Mouse (Mus musculus): ENCODE measurements around the gene Podn. TPM values are rescaled to one million over a fixed set of nuclear protein-coding genes. Genes with fewer than 3 reads are reported as not detected.

Podn gene
- polyA plus RNA-seq, 1 experiment: 0.02 TPM

- Histone ChIP-seq H3K4me3 (ENCODE audit: insufficient read depth, poor library complexity, severe bottlenecking) (no peak overlapping the region), H3K36me3 (ENCODE audit: control insufficient read depth, insufficient read depth) (peaks cover 35% of the 10 kb centered on the region), H3K79me2 (ENCODE audit: control insufficient read depth, insufficient read depth) (peaks cover 3% of the 10 kb centered on the region), H3ac (ENCODE audit: control insufficient read depth, insufficient read length, low read depth) (no peak overlapping the region), H3K79me3 (ENCODE audit: low read depth) (no peaks in the 10 kb centered on the region), H3K27me3 (ENCODE audit: control insufficient read depth, insufficient read depth, insufficient read length) (no peaks in the 10 kb centered on the region)
- TF ChIP-seq CTCF (IDR thresholded peaks at IDR 0.05; ENCODE audit: control insufficient read depth, insufficient read depth, insufficient read length): no peak
- no peak for TF ChIP-seq FOSL1 (IDR thresholded peaks at IDR 0.05; ENCODE audit: insufficient read depth, low read length, poor library complexity, severe bottlenecking)
- TF ChIP-seq MAX (IDR thresholded peaks at IDR 0.05): no peak
- TF ChIP-seq CEBPB (IDR thresholded peaks at IDR 0.05; ENCODE audit: low read depth): no peak
- no peak for TF ChIP-seq MYOG (IDR thresholded peaks at IDR 0.05; ENCODE audit: control insufficient read depth, extremely low read depth, insufficient read length)
- no peak for TF ChIP-seq MYOD1 (IDR thresholded peaks at IDR 0.05; ENCODE audit: control insufficient read depth, insufficient read length, low read depth)
Observed at GRCm38 (mm10) chr4:108065176-108065844, 30.9 kb downstream of the Podn start.

- no peak overlapping the region for H3ac ChIP-seq (ENCODE audit: control insufficient read depth, insufficient read length, low read depth)
- TF ChIP-seq MYOD1 (IDR thresholded peaks at IDR 0.05; ENCODE audit: control insufficient read depth, insufficient read length, low read depth) (no peak), MAX (IDR thresholded peaks at IDR 0.05) (no peak), CEBPB (IDR thresholded peaks at IDR 0.05; ENCODE audit: low read depth) (no peak), FOSL1 (IDR thresholded peaks at IDR 0.05; ENCODE audit: insufficient read depth, low read length, poor library complexity, severe bottlenecking) (no peak), CTCF (IDR thresholded peaks at IDR 0.05; ENCODE audit: control insufficient read depth, insufficient read depth, insufficient read length) (no peak), USF1 (IDR thresholded peaks at IDR 0.05; ENCODE audit: low read depth) (no peak), MYOG (IDR thresholded peaks at IDR 0.05; ENCODE audit: control insufficient read depth, extremely low read depth, insufficient read length) (no peak)
- no peaks in the 10 kb centered on the region for H3K79me2 ChIP-seq (ENCODE audit: control insufficient read depth, insufficient read depth)
- H3K79me3 ChIP-seq (ENCODE audit: low read depth): no peaks in the 10 kb centered on the region
- H3K27me3 ChIP-seq (ENCODE audit: control insufficient read depth, insufficient read depth, insufficient read length): no peaks in the 10 kb centered on the region
- no peak overlapping the region for H3K4me3 ChIP-seq (ENCODE audit: insufficient read depth, poor library complexity, severe bottlenecking)
- peaks cover 35% of the 10 kb centered on the region for H3K36me3 ChIP-seq (ENCODE audit: control insufficient read depth, insufficient read depth)
Observed at GRCm38 (mm10) chr4:108063616-108064015, 32.6 kb downstream of the Podn start.

- Histone ChIP-seq H3ac (ENCODE audit: control insufficient read depth, insufficient read length, low read depth) (no peak overlapping the region), H3K79me2 (ENCODE audit: control insufficient read depth, insufficient read depth) (no peaks in the 10 kb centered on the region), H3K36me3 (ENCODE audit: control insufficient read depth, insufficient read depth) (peaks cover 31% of the 10 kb centered on the region), H3K27me3 (ENCODE audit: control insufficient read depth, insufficient read depth, insufficient read length) (no peaks in the 10 kb centered on the region), H3K4me3 (ENCODE audit: insufficient read depth, poor library complexity, severe bottlenecking) (no peak overlapping the region), H3K79me3 (ENCODE audit: low read depth) (no peaks in the 10 kb centered on the region)
- TF ChIP-seq MAX (IDR thresholded peaks at IDR 0.05) (no peak), FOSL1 (IDR thresholded peaks at IDR 0.05; ENCODE audit: insufficient read depth, low read length, poor library complexity, severe bottlenecking) (no peak), CTCF (IDR thresholded peaks at IDR 0.05; ENCODE audit: control insufficient read depth, insufficient read depth, insufficient read length) (no peak), USF1 (IDR thresholded peaks at IDR 0.05; ENCODE audit: low read depth) (no peak), MYOG (IDR thresholded peaks at IDR 0.05; ENCODE audit: control insufficient read depth, extremely low read depth, insufficient read length) (no peak), MYOD1 (IDR thresholded peaks at IDR 0.05; ENCODE audit: control insufficient read depth, insufficient read length, low read depth) (no peak), CEBPB (IDR thresholded peaks at IDR 0.05; ENCODE audit: low read depth) (no peak)
Observed at GRCm38 (mm10) chr4:108062524-108062923, 33.7 kb downstream of the Podn start.

GRCm38 (mm10) chr4:108060774-108061173 lies 35.5 kb downstream of the Podn start:
- H3K79me3 ChIP-seq (ENCODE audit: low read depth): no peaks in the 10 kb centered on the region
- no peak overlapping the region for H3ac ChIP-seq (ENCODE audit: control insufficient read depth, insufficient read length, low read depth)
- H3K36me3 ChIP-seq (ENCODE audit: control insufficient read depth, insufficient read depth): peaks cover 20% of the 10 kb centered on the region
- H3K27me3 ChIP-seq (ENCODE audit: control insufficient read depth, insufficient read depth, insufficient read length): no peaks in the 10 kb centered on the region
- TF ChIP-seq CEBPB (IDR thresholded peaks at IDR 0.05; ENCODE audit: low read depth) (no peak), MYOG (IDR thresholded peaks at IDR 0.05; ENCODE audit: control insufficient read depth, extremely low read depth, insufficient read length) (no peak), MAX (IDR thresholded peaks at IDR 0.05) (no peak), FOSL1 (IDR thresholded peaks at IDR 0.05; ENCODE audit: insufficient read depth, low read length, poor library complexity, severe bottlenecking) (no peak), MYOD1 (IDR thresholded peaks at IDR 0.05; ENCODE audit: control insufficient read depth, insufficient read length, low read depth) (no peak), CTCF (IDR thresholded peaks at IDR 0.05; ENCODE audit: control insufficient read depth, insufficient read depth, insufficient read length) (no peak), USF1 (IDR thresholded peaks at IDR 0.05; ENCODE audit: low read depth) (no peak)
- H3K4me3 ChIP-seq (ENCODE audit: insufficient read depth, poor library complexity, severe bottlenecking): no peak overlapping the region
- H3K79me2 ChIP-seq (ENCODE audit: control insufficient read depth, insufficient read depth): no peaks in the 10 kb centered on the region

- H3K36me3 ChIP-seq (ENCODE audit: control insufficient read depth, insufficient read depth): peaks cover 25% of the 10 kb centered on the region
- H3K4me3 ChIP-seq (ENCODE audit: insufficient read depth, poor library complexity, severe bottlenecking): no peak overlapping the region
- TF ChIP-seq CTCF (IDR thresholded peaks at IDR 0.05; ENCODE audit: control insufficient read depth, insufficient read depth, insufficient read length) (no peak), FOSL1 (IDR thresholded peaks at IDR 0.05; ENCODE audit: insufficient read depth, low read length, poor library complexity, severe bottlenecking) (no peak), MYOG (IDR thresholded peaks at IDR 0.05; ENCODE audit: control insufficient read depth, extremely low read depth, insufficient read length) (no peak), USF1 (IDR thresholded peaks at IDR 0.05; ENCODE audit: low read depth) (no peak), CEBPB (IDR thresholded peaks at IDR 0.05; ENCODE audit: low read depth) (no peak), MYOD1 (IDR thresholded peaks at IDR 0.05; ENCODE audit: control insufficient read depth, insufficient read length, low read depth) (no peak), MAX (IDR thresholded peaks at IDR 0.05) (no peak)
- no peaks in the 10 kb centered on the region for H3K79me3 ChIP-seq (ENCODE audit: low read depth)
- no peaks in the 10 kb centered on the region for H3K79me2 ChIP-seq (ENCODE audit: control insufficient read depth, insufficient read depth)
- H3K27me3 ChIP-seq (ENCODE audit: control insufficient read depth, insufficient read depth, insufficient read length): no peaks in the 10 kb centered on the region
- H3ac ChIP-seq (ENCODE audit: control insufficient read depth, insufficient read length, low read depth): no peak overlapping the region
Observed at GRCm38 (mm10) chr4:108059601-108060379, 36.5 kb downstream of the Podn start.
